Comparison of ENCODE assay signal across 29 mouse cellular contexts in the genomic region with DNA sequence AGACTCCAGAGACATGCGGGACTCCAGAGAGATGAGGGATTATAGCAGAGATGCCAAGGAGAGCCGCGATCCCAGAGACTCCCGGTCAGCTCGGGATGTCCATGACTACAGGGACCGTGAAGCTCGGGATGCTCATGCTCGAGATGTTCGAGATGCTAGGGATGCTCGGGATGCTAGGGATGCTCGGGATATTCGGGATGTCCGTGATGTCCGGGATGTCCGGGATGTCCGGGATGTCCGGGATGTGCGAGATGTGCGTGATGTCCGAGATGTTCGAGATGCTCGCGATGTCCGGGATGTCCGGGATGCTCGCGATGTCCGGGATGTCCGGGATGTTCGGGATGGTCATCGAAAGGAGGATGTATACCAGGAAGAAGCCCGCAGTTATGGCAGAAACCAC.
"Had no signal": no experiment of that assay in that cellular context is flagged by ENCODE, and none has a peak within 500 bp of the region (broad histone marks: within the 10 kb centered on the region; RNA-seq: fewer than 3 reads in every experiment).

No protein-coding gene starts in this region.

- H3K9me3 ChIP-seq: limb, embryonic 10.5 days; limb, embryonic 12.5 days; limb, embryonic 13.5 days; limb, embryonic 15.5 days; liver, embryonic 12.5 days; liver, embryonic 13.5 days; liver, embryonic 15.5 days; lung, embryonic 15.5 days; megakaryocyte, embryonic 14.5 days; midbrain, embryonic 10.5 days; midbrain, embryonic 12.5 days; midbrain, embryonic 13.5 days; midbrain, embryonic 15.5 days had no signal

- ATAC-seq: liver, embryonic 12.5 days; liver, postnatal 0 days; lung, postnatal 0 days; midbrain, embryonic 13.5 days; midbrain, embryonic 15.5 days; midbrain, embryonic 16.5 days had no signal

- H3K4me3 ChIP-seq: limb, embryonic 10.5 days; limb, embryonic 12.5 days; limb, embryonic 13.5 days; limb, embryonic 15.5 days; liver, embryonic 12.5 days; liver, embryonic 13.5 days; liver, embryonic 15.5 days; lung, embryonic 15.5 days; megakaryocyte, embryonic 14.5 days; midbrain, embryonic 10.5 days; midbrain, embryonic 12.5 days; midbrain, embryonic 13.5 days; midbrain, embryonic 15.5 days; myocyte had no signal

- H3K4me1 ChIP-seq: limb, embryonic 10.5 days; limb, embryonic 12.5 days; limb, embryonic 13.5 days; limb, embryonic 15.5 days; liver, embryonic 15.5 days; lung, embryonic 15.5 days; midbrain, embryonic 10.5 days; midbrain, embryonic 12.5 days; midbrain, embryonic 13.5 days; midbrain, embryonic 15.5 days had no signal

- H3K27ac ChIP-seq: limb, embryonic 10.5 days; limb, embryonic 12.5 days; limb, embryonic 13.5 days; limb, embryonic 15.5 days; liver, embryonic 12.5 days; liver, embryonic 13.5 days; liver, embryonic 14.5 days; liver, embryonic 15.5 days; lung, embryonic 15.5 days; macrophage; midbrain, embryonic 10.5 days; midbrain, embryonic 12.5 days; midbrain, embryonic 13.5 days; midbrain, embryonic 15.5 days had no signal

- H3K9ac ChIP-seq: limb, embryonic 12.5 days; limb, embryonic 13.5 days; limb, embryonic 15.5 days; liver, embryonic 12.5 days; liver, embryonic 13.5 days; liver, embryonic 14.5 days; liver, embryonic 15.5 days; liver, postnatal 0 days; lung, embryonic 14.5 days; lung, embryonic 15.5 days; midbrain, embryonic 12.5 days; midbrain, embryonic 13.5 days; midbrain, embryonic 15.5 days had no signal

- H3K27me3 ChIP-seq: limb, embryonic 12.5 days; limb, embryonic 13.5 days; limb, embryonic 15.5 days; liver, embryonic 12.5 days; liver, embryonic 13.5 days; liver, embryonic 15.5 days; lung, embryonic 15.5 days; megakaryocyte, embryonic 14.5 days; midbrain, embryonic 12.5 days; midbrain, embryonic 13.5 days; midbrain, embryonic 15.5 days had no signal

- DNase-seq: left cerebral cortex, postnatal 4 days; liver; liver, embryonic 13.5 days; liver, postnatal 0 days; lung, adult 18-20 months; lung, adult 2 months; lung, embryonic 14.5 days; lung, postnatal 10 days; lung, postnatal 14 days; lung, postnatal 36 days; lung, postnatal 4 days; midbrain, embryonic 14.5 days had no signal
